Mouse (Mus musculus) thymus, postnatal 36 days (tissue): ENCODE measurements around the gene Limk2.

Experiments
- DNase-seq, 2 experiments: peaks; one replicate each; pipeline ENCODE4 v3.0.0; 2022; ENCODE audit warnings: mixed read lengths in 2 of 2

The Limk2 gene

GRCm38 (mm10) chr11:3408131-3408996 is 625 bp downstream of the Limk2 start:
- DNase-seq, result peak; percentile 10 to 29

GRCm38 (mm10) chr11:3404287-3405047 is 4.5 kb downstream of the Limk2 start:
- no peak for DNase-seq

- DNase-seq, result no peak
These were observed 6.0 kb downstream of the Limk2 start for GRCm38 (mm10) chr11:3403024-3403423.

GRCm38 (mm10) chr11:3398318-3398717 is 10.7 kb downstream of the Limk2 start:
- DNase-seq, result no peak

GRCm38 (mm10) chr11:3396562-3396961 is 12.4 kb downstream of the Limk2 start:
- DNase-seq, result no peak

- no peak for DNase-seq
These were observed 12.9 kb downstream of the Limk2 start for GRCm38 (mm10) chr11:3396091-3396490.

GRCm38 (mm10) chr11:3394520-3394919 is 14.5 kb downstream of the Limk2 start:
- no peak for DNase-seq

- no peak for DNase-seq
These were observed 16.5 kb downstream of the Limk2 start for GRCm38 (mm10) chr11:3392526-3392925.

GRCm38 (mm10) chr11:3390789-3391188 is 18.2 kb downstream of the Limk2 start:
- DNase-seq, result no peak

- no peak for DNase-seq
These were observed 19.0 kb downstream of the Limk2 start for GRCm38 (mm10) chr11:3389996-3390395.

- no peak for DNase-seq
These were observed 21.4 kb downstream of the Limk2 start for GRCm38 (mm10) chr11:3387482-3388196.

GRCm38 (mm10) chr11:3386941-3387368 is 22.0 kb downstream of the Limk2 start:
- peak; percentile 81 to 84 for DNase-seq

GRCm38 (mm10) chr11:3382602-3383594 is 26.1 kb downstream of the Limk2 start:
- peak in 1 of 2 experiments; percentile 23 for DNase-seq

GRCm38 (mm10) chr11:3381148-3381814 is 27.7 kb downstream of the Limk2 start:
- no peak for DNase-seq

- DNase-seq, result no peak
These were observed 29.6 kb downstream of the Limk2 start for GRCm38 (mm10) chr11:3379427-3379826.

GRCm38 (mm10) chr11:3374741-3375140 is 34.2 kb downstream of the Limk2 start:
- no peak for DNase-seq

GRCm38 (mm10) chr11:3374293-3374645 is 34.7 kb downstream of the Limk2 start:
- DNase-seq, result no peak

GRCm38 (mm10) chr11:3373591-3374292 is 35.2 kb downstream of the Limk2 start:
- DNase-seq, result no peak

- DNase-seq, result no peak
These were observed 37.2 kb downstream of the Limk2 start for GRCm38 (mm10) chr11:3371599-3372295.
